Mouse (Mus musculus) T-helper 1 cell (primary cell): ENCODE results near the gene Tbx15.

Experiments used
- in situ Hi-C: fragments of 300-600 bp; cut with MboI, MseI; formaldehyde crosslinking; loops from one replicate; pipeline ENCODE4 v1.15.1; 2025; ENCODE audit warnings: high pct_unique_total_duplicates

Gene Tbx15

GRCm38 (mm10) chr3:99248831-99249550, 8.8 kb downstream of the Tbx15 start:
- in situ Hi-C loops = no loop called here

GRCm38 (mm10) chr3:99249551-99249870, 9.3 kb downstream of the Tbx15 start:
- in situ Hi-C loops = no loop called here

GRCm38 (mm10) chr3:99249906-99250305, 9.7 kb downstream of the Tbx15 start:
- in situ Hi-C loops = no loop called here

DNA sequence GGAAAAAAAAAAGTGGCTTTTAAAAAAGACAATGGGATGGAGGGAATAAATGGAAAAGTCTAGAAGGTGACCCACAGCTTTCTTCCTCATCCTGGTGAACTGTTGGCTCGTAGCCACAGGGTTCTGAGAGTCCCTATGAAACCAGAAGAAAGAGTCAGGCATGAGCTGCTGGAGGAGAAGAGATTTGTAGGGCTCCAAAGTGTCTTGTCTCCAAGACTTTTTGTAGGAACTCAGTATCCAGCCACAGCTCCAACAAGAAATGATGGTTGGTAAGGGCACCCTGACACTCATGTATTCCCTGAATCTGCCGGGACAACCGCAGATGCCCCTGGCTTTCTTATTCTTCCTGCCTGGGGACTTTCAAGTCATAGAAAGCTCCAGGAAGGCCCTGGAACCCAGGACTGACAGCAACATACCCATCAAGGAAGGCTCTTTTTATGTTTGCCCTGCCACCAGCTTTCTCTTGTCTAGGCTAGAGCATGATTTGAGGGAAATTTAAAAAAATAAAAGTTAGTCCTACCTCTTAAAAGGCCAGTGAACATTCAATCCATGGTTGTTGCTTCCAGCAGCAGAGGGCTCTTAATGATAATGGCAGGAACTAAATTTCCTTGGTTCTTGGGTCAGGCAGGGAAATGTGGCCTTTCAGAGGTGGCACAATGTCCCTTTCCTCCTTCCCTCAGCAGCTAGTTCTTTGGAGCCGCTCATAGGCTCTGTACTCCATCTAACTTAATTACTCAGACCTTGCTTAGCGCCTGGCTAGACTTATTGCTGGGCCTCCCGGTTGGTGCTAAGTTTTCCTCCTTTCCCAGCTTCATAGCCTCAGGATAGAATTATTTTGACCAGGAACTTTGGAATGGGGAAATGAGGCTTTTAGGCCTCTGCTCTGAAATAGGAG, 11.3 kb downstream of the Tbx15 start:
- in situ Hi-C loops = no loop called here

- in situ Hi-C loops = no loop called here
Observed at GRCm38 (mm10) chr3:99252461-99253091, 12.4 kb downstream of the Tbx15 start.

DNA sequence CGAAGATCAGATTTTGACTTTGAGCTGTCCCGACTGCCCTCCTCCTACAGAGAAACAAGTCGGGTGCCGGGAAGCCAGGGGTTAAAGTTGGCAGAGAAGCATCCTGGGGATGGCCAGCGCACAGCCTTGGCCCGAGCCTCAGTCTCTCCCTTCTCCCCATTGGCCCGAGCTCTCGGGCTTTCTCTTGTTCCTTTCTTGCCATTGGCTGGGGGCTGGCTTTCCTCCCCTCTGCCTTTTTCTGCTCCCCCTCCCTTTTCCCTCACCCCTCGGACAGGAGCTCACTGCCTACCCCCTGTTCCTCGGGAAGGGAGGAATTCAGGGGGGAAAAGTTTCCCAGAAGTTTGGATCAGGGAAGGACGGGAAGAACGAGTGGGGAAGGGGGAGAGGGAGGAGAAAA, 12.9 kb downstream of the Tbx15 start:
- in situ Hi-C loops = no loop called here

- in situ Hi-C loops = no loop called here
Observed at GRCm38 (mm10) chr3:99253497-99254451, 13.6 kb downstream of the Tbx15 start.

GRCm38 (mm10) chr3:99254559-99255151, 14.5 kb downstream of the Tbx15 start:
- in situ Hi-C loops = no loop called here

DNA sequence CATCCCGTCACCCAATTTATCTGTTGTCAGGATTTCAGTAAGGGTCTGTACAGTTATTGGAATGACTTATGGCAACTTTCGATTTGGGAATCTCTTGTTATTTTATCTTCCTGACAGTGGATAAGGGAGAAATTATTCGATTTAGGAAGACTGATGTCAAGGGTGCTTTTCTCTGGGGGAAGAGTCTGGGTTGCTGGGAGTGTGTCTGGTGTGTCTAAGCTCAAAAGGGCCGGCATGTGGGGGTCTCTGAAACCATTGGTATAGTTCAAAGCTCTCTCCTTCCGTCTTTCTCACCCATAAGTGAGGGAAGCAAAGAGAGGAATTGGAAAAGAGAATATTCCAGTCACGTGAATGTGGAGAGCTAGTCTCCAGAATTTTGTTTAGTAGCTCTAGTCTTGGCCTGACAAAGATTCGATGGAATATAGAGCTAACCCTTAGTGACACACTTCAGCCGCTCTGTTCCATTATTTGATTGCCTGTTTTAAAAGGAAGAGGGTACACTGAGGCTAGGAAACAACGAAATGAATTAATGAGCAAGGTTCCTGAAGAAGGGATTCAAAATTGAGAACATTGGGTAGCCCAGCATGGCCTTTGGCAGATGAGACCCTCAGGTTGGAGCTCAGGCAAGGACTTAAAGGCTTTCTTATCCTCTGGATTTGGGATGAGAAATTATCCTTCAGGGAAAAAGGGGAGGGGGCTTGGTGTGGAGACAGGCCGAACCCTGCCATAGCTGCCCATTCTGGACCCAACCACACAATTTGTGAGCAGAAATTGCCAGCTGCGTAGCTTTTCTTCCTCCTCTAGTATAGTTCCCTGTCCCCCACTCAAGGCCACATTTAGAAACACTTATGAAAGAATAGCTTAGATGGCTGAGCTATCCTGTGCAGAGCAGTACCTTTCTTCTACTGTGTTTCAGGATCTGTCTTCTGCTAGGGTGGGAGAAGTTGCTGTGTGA, 15.5 kb downstream of the Tbx15 start:
- in situ Hi-C loops = no loop called here

- in situ Hi-C loops = no loop called here
Observed at GRCm38 (mm10) chr3:99256366-99256750, 16.2 kb downstream of the Tbx15 start.

DNA sequence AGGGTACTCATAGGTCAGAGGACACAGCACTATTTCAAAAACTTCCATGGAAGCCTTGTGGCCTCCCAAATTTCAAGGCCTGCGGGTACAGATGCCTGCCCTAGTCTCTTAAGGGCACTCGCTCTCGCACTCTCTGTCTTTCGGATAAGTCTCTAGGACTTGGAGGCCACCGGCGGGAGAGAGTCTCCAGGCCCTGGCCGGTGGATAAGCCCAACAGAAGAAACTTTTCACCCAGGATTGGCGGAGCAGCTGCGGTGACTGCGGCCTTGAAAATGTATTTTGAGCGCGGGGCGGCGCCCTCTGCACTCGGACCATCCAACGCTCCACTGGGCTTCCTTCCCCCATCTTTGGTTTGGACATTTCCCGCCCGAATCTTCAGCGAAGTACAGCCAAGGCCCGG, 16.6 kb downstream of the Tbx15 start:
- in situ Hi-C loops = no loop called here

- in situ Hi-C loops = no loop called here
Observed at GRCm38 (mm10) chr3:99257586-99258577, 17.7 kb downstream of the Tbx15 start.

DNA sequence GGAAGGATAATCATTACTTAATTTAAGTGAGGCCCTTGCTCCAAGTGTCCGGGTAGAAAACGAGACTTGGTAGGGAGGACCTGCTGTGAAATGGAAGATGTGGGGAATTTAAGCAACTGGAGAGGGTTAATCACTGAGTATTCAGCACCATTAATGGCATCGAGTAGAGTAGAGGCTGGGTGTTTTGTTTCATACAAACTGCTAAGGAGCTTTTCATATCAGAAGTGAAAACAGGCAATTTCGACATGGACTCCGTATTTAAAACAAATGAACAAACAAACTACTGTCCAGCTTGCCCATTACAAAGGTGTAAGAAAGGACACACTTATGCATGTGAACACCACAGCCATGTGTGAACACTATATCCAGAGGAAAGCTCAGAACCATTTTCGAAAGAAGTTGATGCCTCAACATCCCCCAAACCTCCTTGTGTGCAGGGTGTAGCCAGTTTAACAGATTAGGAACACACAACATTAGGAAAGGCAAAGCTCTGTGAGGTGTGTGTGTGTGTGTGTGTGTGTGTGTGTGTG, 19.6 kb downstream of the Tbx15 start:
- in situ Hi-C loops = no loop called here

DNA sequence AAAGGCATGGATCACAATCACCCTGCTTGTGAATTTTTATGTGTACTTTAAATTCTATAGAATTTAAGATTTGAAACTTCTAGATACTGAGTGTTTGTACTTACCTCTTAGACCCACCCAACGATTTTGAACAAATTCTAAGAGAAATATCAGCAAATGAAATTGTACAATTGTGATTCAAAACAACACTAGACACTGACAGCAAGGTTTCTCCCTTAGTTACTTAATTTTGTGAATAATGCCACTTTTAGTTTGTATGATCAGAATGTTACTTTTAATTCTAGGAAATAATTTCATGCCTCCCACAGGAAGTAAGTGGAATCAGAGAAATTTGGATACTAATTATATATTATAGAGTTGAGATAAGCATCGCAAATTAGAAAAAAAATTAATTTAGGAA, 20.2 kb downstream of the Tbx15 start:
- in situ Hi-C loops = no loop called here

DNA sequence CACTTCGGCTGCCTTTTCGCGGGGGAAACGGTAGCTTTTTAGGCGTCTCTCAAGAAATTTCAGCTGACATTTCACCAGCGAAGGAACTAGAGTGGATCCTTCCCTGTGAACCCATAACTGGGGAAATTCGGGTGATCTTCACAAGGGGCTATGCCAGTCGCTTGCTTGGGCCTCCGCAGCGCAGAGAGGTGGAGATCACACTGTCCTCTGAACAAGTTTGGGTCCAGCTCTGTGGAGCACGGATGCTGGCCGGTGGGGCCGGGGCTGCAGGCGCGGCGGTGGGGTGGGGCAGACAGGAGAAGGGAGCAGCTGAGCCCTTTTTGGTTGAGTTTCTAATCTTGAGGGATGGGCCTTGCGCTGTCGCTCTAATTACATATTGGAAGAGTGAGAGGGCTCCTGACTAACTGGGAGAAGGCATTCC, 21.2 kb downstream of the Tbx15 start:
- in situ Hi-C loops = no loop called here

DNA sequence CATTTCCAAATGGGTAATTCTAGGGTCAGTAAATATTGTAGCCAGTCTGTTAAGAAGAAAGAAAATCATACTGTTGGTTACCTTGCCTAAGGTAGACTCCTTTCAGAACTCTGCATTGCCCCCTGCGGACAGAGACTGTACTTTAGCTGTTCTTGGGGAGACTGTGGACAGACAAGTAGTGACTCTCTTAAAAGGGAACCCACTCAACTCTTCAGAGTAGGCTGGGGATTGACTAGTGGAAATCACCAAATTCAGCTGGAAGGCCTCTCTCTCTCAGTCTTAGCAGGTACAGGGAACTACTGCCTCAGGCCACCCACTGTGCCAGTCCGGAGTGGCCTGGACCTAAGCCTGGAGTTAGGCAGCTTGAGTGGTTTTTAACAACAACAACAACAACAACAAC, 21.8 kb downstream of the Tbx15 start:
- in situ Hi-C loops = no loop called here

DNA sequence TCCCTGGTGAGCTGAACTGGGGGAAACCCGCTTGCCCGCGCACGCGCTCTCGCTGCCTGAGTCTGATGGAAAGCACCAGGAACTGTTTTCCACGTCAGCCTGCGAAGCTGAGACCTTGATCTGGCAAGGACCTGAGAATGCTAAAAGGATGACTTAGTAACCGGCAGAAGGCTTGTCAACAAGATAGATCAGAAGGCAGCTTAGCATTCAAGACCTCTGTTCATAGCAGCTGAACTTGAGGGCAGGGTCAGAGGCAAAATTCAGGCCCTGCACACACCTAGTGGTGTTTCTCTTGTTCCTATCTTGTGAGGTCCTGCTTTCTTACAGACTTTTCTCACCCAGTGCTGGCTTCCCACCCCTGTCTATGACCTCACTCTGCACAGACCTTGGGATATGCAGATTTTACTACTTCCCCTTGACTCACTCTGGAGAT, 23.3 kb downstream of the Tbx15 start:
- in situ Hi-C loops = no loop called here

DNA sequence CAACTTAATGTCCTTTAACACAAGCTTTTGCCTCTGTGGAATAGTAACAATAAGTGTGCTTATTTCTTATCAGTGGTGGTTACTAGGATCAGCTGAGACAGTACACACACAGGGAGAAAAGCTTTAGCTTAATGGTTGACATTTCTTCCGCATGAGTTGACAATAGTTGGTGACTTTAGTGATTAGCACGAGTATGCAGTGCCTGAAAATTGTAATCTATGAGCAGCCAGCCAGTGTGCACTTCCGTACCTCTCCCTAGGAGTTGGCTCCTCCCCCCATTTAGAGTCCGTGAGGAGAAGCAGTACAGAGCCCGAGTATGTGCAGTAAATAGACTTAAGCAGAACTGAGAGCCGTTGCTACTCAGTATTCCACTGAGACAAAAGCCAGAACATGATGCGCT, 24.5 kb downstream of the Tbx15 start:
- in situ Hi-C loops = no loop called here
